Mouse (Mus musculus) 3T3-L1 (cell line): ENCODE measurements around the gene Svop.

Experiments used
- DNase-seq: peaks from one replicate; pipeline ENCODE4 v3.0.0-alpha.2; 2015; ENCODE audit warnings: low read depth, low spot score

Svop gene

GRCm38 (mm10) chr5:113999382-113999781, 92.0 kb downstream of the Svop start:
- no peak for DNase-seq

GRCm38 (mm10) chr5:113996458-113996857, 94.9 kb downstream of the Svop start:
- peak; percentile 79 for DNase-seq

GRCm38 (mm10) chr5:113993487-113994465, 97.6 kb downstream of the Svop start, which contains the start of gene Ssh1:
Gene Ssh1 (minus strand): TSS chr5:113993894.
- peak; percentile 78 for DNase-seq

- peak; percentile 56 for DNase-seq
These were observed 98.3 kb downstream of the Svop start for GRCm38 (mm10) chr5:113993031-113993486.

- peak; percentile 68 for DNase-seq
These were observed 99.0 kb downstream of the Svop start for GRCm38 (mm10) chr5:113992339-113992831.

- DNase-seq: peak; percentile 83
These were observed 100.2 kb downstream of the Svop start for GRCm38 (mm10) chr5:113991141-113991540.

- DNase-seq: peak; percentile 31
These were observed 100.8 kb downstream of the Svop start for GRCm38 (mm10) chr5:113990593-113990992.

GRCm38 (mm10) chr5:113989437-113990024, 101.8 kb downstream of the Svop start:
- DNase-seq: peak; percentile 62

- peak; percentile 20 for DNase-seq
These were observed 105.0 kb downstream of the Svop start for GRCm38 (mm10) chr5:113986182-113986961.

GRCm38 (mm10) chr5:113985737-113986136, 105.6 kb downstream of the Svop start:
- DNase-seq: no peak

GRCm38 (mm10) chr5:113984025-113984740, 107.2 kb downstream of the Svop start:
- DNase-seq: no peak

- no peak for DNase-seq
These were observed 107.8 kb downstream of the Svop start for GRCm38 (mm10) chr5:113983541-113983940.

GRCm38 (mm10) chr5:113981843-113982242, 109.5 kb downstream of the Svop start:
- no peak for DNase-seq

GRCm38 (mm10) chr5:113981171-113981570, 110.2 kb downstream of the Svop start:
- DNase-seq: no peak

GRCm38 (mm10) chr5:113980511-113980910, 110.9 kb downstream of the Svop start:
- no peak for DNase-seq

GRCm38 (mm10) chr5:113977309-113977708, 114.1 kb downstream of the Svop start:
- no peak for DNase-seq
